Mouse (Mus musculus): ENCODE data around the gene Clec4b1.
"Not testable (repeated sequence)": the region's sequence is repeated elsewhere in the genome, so short reads cannot be mapped to it uniquely, and the experiment has no call there.

Clec4b1 gene

GRCm38 (mm10) chr6:123049742-123050372 lies at the start of gene Clec4b1:
Clec4b1 (plus strand) TSS chr6:123049962.
- no peak for DNase-seq (ENCODE audit: extremely low spot score, low read depth, low spot score)

GRCm38 (mm10) chr6:123004696-123005095 lies 45.1 kb upstream of the Clec4b1 start:
- DNase-seq (ENCODE audit: extremely low spot score, low read depth, low spot score): not testable (repeated sequence)

GRCm38 (mm10) chr6:123005591-123005990 lies 44.2 kb upstream of the Clec4b1 start:
- no peak for DNase-seq (ENCODE audit: extremely low spot score, low read depth, low spot score)

GRCm38 (mm10) chr6:123095125-123095843 lies 45.5 kb downstream of the Clec4b1 start:
- no peak for DNase-seq (ENCODE audit: extremely low spot score, low read depth, low spot score)

- DNase-seq (ENCODE audit: extremely low spot score, low read depth, low spot score): not testable (repeated sequence)
Measured at GRCm38 (mm10) chr6:123106128-123106527, 56.4 kb downstream of the Clec4b1 start, which contains the start of gene Clec4a2. Clec4a2 (plus strand) TSS chr6:123106428.

Data from hindlimb bud, embryonic 11.5 days (tissue).